Mouse (Mus musculus): ENCODE results near the gene Islr2. TPM values are rescaled to one million over a fixed set of nuclear protein-coding genes. Genes with fewer than 3 reads are reported as not detected.

Gene Islr2
- total and polyA plus RNA-seq, 3 experiments: not detected

DNA sequence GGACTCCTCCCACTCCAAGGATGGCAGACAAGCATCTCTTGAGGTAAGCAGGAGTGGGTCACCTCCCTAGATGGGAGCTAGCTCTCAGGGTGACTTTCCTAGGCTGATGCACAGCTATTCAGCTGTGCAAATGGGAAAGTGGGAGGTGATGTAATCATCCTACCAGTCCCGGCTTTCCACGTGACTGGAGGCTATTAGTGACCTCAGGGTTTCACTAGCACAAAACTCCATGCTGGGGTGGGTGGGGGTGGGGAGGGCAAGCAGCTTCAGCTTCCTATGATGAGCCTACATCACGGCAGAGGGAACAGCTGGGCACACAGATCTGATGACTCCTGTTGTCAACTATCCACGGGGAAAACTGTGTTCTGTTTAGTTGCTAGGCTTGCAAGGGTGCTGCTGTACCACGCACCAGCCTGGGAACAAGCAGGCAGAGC, 29.3 kb downstream of the Islr2 start:
- Histone ChIP-seq H3K27me3 (replicated peaks) (no peaks in the 10 kb centered on the region), H3K4me3 (replicated peaks in 1 of 3; ENCODE audit: low read depth in 2 of 3, low read length in 2 of 3, poor library complexity in 1 of 3) (no peak overlapping the region), H3K27ac (ENCODE audit: insufficient read depth, low read depth) (no peak overlapping the region), H3K4me1 (ENCODE audit: control insufficient read depth in 1 of 2, insufficient read depth in 2 of 2) (peaks cover 2 to 3% of the 10 kb centered on the region in 2 experiments; a peak in 3 of 4 replicates), H3K79me2 (replicated peaks; ENCODE audit: control insufficient read depth, extremely low read depth, insufficient read depth, poor library complexity, severe bottlenecking) (no peaks in the 10 kb centered on the region), H3K9ac (ENCODE audit: insufficient read depth, low read depth) (no peak overlapping the region), H3K4me2 (ENCODE audit: insufficient read depth, low read depth, poor library complexity, severe bottlenecking) (no peak overlapping the region), H3K36me3 (replicated peaks in 1 of 2; ENCODE audit: control insufficient read depth in 1 of 2, insufficient read depth in 1 of 2, low read length in 1 of 2) (no peaks in the 10 kb centered on the region), H3K9me3 (replicated peaks; ENCODE audit: low read length) (no peaks in the 10 kb centered on the region)
- in situ Hi-C loops (cut with MboI; ENCODE audit: low pct_ligation_motif_present, low pct_unique_long_range_greater_than_20kb, low sequenced_read_pairs): no loop called here
- dilution Hi-C loops (cut with MboI; ENCODE audit: extremely low pct_ligation_motif_present, extremely low pct_unique_long_range_greater_than_20kb, low sequenced_read_pairs): no loop called here
- no peak for DNase-seq (ENCODE audit: extremely low read depth)
- no peak for TF ChIP-seq MAFK (IDR thresholded peaks at IDR 0.05; ENCODE audit: insufficient replicate concordance, low read length)
- TF ChIP-seq E2F4 (IDR thresholded peaks at IDR 0.05; ENCODE audit: insufficient replicate concordance, low read depth, low read length): no peak

- no peaks in the 10 kb centered on the region for H3K36me3 ChIP-seq (replicated peaks in 1 of 2; ENCODE audit: control insufficient read depth in 1 of 2, insufficient read depth in 1 of 2, low read length in 1 of 2)
- in situ Hi-C loops (cut with MboI; ENCODE audit: low pct_ligation_motif_present, low pct_unique_long_range_greater_than_20kb, low sequenced_read_pairs): no loop called here
- no peak overlapping the region for H3K4me3 ChIP-seq (replicated peaks in 1 of 3; ENCODE audit: low read depth in 2 of 3, low read length in 2 of 3, poor library complexity in 1 of 3)
- no peak for DNase-seq (ENCODE audit: extremely low read depth)
- TF ChIP-seq PAX5 (IDR thresholded peaks at IDR 0.05; ENCODE audit: low read length): no peak
- TF ChIP-seq ZMIZ1 (IDR thresholded peaks at IDR 0.05; ENCODE audit: low read depth, low read length): no peak
- TF ChIP-seq RAD21 (IDR thresholded peaks at IDR 0.05; ENCODE audit: low read depth, low read length): no peak
- H3K27me3 ChIP-seq (replicated peaks): no peaks in the 10 kb centered on the region
- H3K4me2 ChIP-seq (ENCODE audit: insufficient read depth, low read depth, poor library complexity, severe bottlenecking): no peak overlapping the region
- no peaks in the 10 kb centered on the region for H3K9me3 ChIP-seq (replicated peaks; ENCODE audit: low read length)
- H3K9ac ChIP-seq (ENCODE audit: insufficient read depth, low read depth): no peak overlapping the region
- dilution Hi-C loops (cut with MboI; ENCODE audit: extremely low pct_ligation_motif_present, extremely low pct_unique_long_range_greater_than_20kb, low sequenced_read_pairs): no loop called here
- no peak overlapping the region for H3K27ac ChIP-seq (ENCODE audit: insufficient read depth, low read depth)
- H3K4me1 ChIP-seq (ENCODE audit: control insufficient read depth in 1 of 2, insufficient read depth in 2 of 2): peaks cover 2 to 3% of the 10 kb centered on the region in 2 experiments; a peak in 3 of 4 replicates
- H3K79me2 ChIP-seq (replicated peaks; ENCODE audit: control insufficient read depth, extremely low read depth, insufficient read depth, poor library complexity, severe bottlenecking): no peaks in the 10 kb centered on the region
These were observed 31.3 kb downstream of the Islr2 start for GRCm38 (mm10) chr9:58172863-58173262.

- Histone ChIP-seq H3K27me3 (replicated peaks) (no peaks in the 10 kb centered on the region), H3K27ac (ENCODE audit: insufficient read depth, low read depth) (no peak overlapping the region), H3K36me3 (replicated peaks in 1 of 2; ENCODE audit: control insufficient read depth in 1 of 2, insufficient read depth in 1 of 2, low read length in 1 of 2) (no peaks in the 10 kb centered on the region), H3K4me1 (ENCODE audit: control insufficient read depth in 1 of 2, insufficient read depth in 2 of 2) (peaks cover 0 to 3% of the 10 kb centered on the region in 2 experiments; a peak in 1 of 4 replicates), H3K9ac (ENCODE audit: insufficient read depth, low read depth) (no peak overlapping the region), H3K79me2 (replicated peaks; ENCODE audit: control insufficient read depth, extremely low read depth, insufficient read depth, poor library complexity, severe bottlenecking) (no peaks in the 10 kb centered on the region), H3K4me2 (ENCODE audit: insufficient read depth, low read depth, poor library complexity, severe bottlenecking) (no peak overlapping the region), H3K9me3 (replicated peaks; ENCODE audit: low read length) (no peaks in the 10 kb centered on the region), H3K4me3 (replicated peaks in 1 of 3; ENCODE audit: low read depth in 2 of 3, low read length in 2 of 3, poor library complexity in 1 of 3) (no peak overlapping the region)
- in situ Hi-C loops (cut with MboI; ENCODE audit: low pct_ligation_motif_present, low pct_unique_long_range_greater_than_20kb, low sequenced_read_pairs) (no loop called here), dilution Hi-C loops (cut with MboI; ENCODE audit: extremely low pct_ligation_motif_present, extremely low pct_unique_long_range_greater_than_20kb, low sequenced_read_pairs) (no loop called here)
- TF ChIP-seq POLR2A (IDR thresholded peaks at IDR 0.05; ENCODE audit: low read depth, low read length) (no peak), USF1 (IDR thresholded peaks at IDR 0.05; ENCODE audit: low read depth, low read length) (no peak), ELF1 (IDR thresholded peaks at IDR 0.05; ENCODE audit: low read depth, low read length) (no peak), SMC3 (IDR thresholded peaks at IDR 0.05; ENCODE audit: low read depth, low read length) (no peak), NELFE (IDR thresholded peaks at IDR 0.05; ENCODE audit: low read depth, low read length) (no peak), TBP (conservative IDR thresholded peaks at IDR 0.05; ENCODE audit: low read depth, low read length) (no peak), ZMIZ1 (IDR thresholded peaks at IDR 0.05; ENCODE audit: low read depth, low read length) (no peak), CHD1 (IDR thresholded peaks at IDR 0.05; ENCODE audit: low read depth, low read length) (no peak), JUND (conservative IDR thresholded peaks at IDR 0.05; ENCODE audit: low read depth, low read length) (no peak)
- no peak for DNase-seq (ENCODE audit: extremely low read depth)
These were observed 34.7 kb downstream of the Islr2 start for GRCm38 (mm10) chr9:58169426-58169825.

All from CH12.LX (cell line).